Mouse (Mus musculus) megakaryocyte, embryonic 14.5 days (primary cell): Measurements from ENCODE around the gene Mtrr.

Experiments used
- FLI1 ChIP-seq: IDR thresholded peaks from 2 replicates; pipeline ENCODE4 v1.6.1; 2012; ENCODE audit warnings: low read length, inconsistent platforms, mixed read lengths
- GATA1 ChIP-seq: IDR thresholded peaks from 3 replicates; pipeline ENCODE4 v1.6.1; 2012; ENCODE audit warnings: mixed read lengths, low read length, inconsistent platforms, borderline replicate concordance

GRCm38 (mm10) chr13:68598953-68599352, 17.0 kb upstream of the Mtrr start:
- TF ChIP-seq GATA1 (no peak), FLI1 (no peak)
